Mouse (Mus musculus): Measurements from ENCODE around the gene Mcm9.

Gene Mcm9

DNA sequence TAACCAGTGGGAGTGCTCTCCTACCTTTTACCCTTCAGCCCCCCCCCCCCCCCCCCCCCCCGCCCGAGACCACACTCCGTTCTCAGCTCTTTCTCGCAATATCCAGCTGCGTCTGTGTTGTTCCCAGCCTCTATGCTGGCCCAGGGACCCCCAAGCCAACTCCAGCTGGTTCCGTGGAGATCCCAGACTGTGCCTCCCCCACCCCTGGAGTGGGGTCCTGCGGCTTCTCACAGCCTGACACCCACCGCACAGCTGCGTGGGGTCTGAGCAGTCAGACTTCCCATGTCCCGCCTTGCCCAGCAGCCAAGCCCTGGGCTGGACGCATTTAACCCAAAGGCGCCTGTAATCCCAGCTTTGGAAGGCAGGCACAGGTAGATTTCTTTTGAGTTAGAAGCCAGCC, 49.2 kb downstream of the Mcm9 start:
- in situ Hi-C loops (cut with MboI, MseI), result no loop called here

DNA sequence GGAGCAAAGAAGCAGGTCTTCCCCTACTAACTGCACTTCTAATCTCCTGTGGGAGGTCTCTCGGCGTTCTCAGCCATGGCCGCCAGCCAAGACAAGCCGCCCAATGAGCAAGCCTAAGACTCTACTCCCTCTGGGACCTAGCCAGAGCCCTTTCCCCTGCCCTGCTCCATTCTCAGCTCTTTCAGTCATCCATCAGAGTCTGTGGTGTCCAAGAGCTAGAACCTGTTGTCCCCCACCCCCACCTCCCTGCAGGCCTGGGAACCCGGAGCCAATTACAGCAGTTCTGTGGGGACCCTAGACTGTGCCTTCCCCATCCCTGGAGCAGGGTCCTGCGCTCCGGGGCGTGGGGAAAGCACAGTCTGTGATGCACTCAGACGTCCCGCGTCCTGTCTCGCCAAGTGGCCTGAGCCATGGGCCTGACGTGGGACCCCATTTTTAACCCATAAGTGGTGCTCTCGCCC, 49.6 kb downstream of the Mcm9 start:
- in situ Hi-C loops (cut with MboI, MseI), result no loop called here

DNA sequence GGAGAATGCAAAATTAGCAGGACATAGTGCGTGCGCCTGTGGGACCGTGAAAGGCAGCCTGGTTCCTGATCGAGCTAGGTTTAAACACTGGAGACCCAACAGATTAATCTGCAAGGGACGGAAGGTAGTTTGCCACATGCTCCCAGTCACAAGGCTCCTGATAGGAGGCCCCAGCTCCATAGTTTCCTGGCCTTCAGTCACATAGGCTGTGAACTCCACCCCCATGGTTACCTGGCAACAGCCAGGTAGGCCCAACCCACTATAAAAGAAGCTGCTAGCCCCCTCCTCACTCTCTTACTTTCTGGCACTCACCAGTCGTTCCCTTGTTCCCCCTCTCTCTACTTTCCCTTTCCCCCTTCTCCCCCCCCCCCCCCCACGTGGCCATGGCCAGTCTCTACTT, 50.1 kb downstream of the Mcm9 start:
- in situ Hi-C loops (cut with MboI, MseI), result no loop called here

DNA sequence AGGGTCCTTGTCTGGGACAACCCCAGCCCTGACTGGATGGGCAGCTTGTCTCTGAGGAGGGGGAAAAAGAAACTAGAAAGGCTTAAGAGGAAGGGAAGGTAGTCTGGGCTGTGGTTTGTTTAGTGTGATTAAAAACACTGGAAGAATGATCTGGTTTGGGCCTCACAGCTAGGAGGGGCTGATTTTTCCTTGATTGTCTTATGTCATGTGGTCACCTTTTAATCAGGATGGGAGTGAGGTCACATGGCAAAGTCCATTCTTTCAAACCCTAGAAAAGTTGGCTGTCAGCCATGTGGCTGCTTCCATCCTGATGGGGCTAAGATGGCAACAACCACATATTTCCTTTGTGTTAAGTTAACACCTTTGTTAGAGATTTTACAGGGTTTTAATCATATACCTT, 61.7 kb downstream of the Mcm9 start:
- in situ Hi-C loops (cut with MboI, MseI), result no loop called here

DNA sequence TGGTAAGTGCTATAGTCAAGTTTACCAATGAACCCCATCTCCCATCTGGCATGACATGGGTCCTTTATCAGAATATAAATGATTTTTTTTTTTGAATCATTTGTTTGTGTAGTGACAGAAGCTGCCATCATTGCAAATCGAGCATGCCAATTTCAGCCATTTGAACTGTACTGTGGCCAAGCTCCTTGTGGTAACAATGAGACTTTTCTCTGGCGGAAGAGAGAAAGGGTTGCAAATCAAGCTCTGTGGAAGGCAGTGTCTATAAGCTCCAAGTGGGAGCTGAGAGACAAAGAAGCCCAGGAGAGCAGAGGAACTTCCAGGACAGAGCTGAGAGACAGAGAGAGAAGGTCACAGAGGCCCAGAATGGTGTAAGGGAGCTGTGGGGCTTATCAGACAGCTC, 64.7 kb downstream of the Mcm9 start:
- in situ Hi-C loops (cut with MboI, MseI), result no loop called here

DNA sequence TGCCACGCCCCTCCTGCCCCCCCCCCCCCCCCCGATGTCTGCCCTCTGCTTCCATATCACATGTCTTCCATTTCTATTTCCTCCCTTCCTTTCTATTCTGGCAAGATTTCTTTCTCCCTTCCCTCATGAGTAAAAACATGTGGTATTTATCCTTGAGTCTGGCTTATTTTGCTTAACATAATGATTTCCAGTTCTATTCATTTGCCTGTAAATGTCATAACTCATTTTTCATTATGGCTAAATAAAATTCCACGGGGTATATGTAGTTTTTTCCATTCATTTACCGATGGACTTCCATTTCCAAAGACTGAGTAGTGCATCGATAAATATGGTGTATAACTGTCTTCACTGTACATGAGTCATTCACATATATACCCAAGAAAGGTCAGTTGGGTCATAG, 68.2 kb downstream of the Mcm9 start:
- in situ Hi-C loops (cut with MboI, MseI), result no loop called here

DNA sequence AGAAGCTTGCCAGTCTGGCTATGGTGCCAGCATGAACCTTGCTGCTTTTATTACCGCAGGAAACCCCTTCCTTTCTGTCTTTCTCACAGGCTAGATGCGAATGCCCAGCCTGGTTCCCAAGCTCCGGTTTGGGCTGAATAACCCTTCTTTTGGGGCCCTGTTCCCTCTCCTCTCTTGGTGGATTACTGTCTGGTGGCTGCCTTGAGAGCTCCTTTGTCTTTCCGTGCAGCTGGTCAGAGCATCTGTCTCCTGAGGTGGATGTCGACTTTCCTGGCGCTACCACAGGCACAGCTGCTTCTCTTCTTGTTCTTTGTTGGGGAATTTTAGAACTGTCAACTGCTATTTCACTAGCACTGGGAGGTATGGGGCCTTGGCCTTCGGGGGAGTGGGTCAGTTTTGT, 92.6 kb downstream of the Mcm9 start:
- in situ Hi-C loops (cut with MboI, MseI), result no loop called here

DNA sequence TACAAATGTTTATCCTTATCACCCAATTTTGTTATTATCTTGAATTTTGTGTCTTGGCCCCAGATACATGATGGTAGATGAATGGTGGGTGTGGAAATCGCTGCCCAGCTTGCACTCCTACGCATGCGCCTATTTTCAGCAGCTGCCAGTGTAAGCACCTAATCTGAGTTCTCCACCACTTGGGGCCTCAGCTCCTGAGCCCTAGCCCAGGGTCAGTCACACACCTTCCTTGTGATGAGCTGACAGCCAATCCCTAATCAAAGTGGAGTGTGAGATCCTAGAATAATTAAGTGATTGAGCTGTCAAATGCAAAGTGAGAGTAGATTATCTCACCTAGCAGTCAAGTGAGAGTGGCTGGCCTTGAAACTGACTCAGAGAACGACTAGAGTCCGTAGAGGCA, 97.9 kb downstream of the Mcm9 start:
- in situ Hi-C loops (cut with MboI, MseI), result no loop called here

DNA sequence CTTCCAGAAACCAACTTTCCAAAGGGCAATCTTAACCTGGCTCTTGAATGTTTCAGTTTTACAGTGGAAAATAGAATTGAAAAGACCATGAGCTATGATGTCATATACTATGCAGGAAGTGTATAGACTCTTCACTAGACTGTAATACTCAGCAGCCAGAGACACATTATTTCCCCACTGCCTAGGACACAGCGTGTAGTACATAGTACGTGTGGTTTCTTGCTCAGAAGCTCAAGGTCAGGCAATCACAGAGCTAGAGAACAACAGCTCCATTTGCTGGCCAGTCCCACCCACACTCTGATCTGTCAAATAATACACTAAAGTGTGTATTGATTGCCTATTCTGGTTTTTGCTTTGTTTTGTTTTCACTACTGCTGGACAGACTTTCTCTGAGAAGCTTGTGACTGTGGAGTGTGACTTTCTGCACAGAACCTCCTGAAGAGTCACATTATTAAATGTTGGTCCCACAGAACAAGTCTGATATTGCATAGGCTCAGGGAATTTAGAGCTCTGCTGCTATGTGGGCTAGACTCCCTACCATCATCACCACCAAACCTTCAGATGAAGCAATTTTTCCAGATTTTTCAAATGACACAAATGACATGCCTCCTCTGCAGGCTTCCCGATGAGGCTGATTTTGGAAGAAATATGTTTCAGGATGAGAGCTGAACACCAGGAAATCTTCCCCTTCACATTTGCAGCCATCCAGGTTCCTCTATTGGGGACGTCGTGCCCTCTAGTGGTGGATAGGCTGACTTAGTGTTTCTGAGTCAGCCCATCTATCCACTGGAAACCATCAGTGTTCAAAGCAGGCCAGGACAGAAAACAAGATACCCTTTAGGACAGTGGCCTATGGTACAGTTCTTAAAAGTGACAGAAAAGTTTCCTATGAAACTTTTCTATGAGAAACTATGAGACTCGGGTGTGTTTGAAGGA, 102.1 kb downstream of the Mcm9 start:
- in situ Hi-C loops (cut with MboI, MseI), result loop anchor here in 1 of 2 experiments (5.0 kb wide), 1 partner anchor 186 kb away; no protein-coding TSS in a partner anchor

DNA sequence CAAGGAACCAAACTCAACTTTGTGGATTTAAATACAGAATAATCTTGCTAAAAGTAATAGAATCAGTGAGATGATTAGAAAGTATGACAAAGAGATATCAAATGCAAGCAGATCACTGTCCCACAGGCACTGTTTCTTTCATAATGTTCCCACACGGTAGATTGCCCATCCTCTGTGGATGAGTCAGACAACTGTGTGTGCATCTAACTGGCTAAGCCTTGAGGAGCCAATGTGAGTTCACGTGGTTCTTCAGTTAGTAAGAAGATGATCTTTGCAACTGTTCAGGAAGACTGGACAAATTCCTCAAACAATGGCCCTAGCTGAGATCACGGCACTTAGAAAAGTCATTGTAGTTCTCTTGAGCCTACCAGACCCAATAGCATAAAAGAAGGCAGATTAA, 102.9 kb downstream of the Mcm9 start:
- in situ Hi-C loops (cut with MboI, MseI), result loop anchor here in 1 of 2 experiments (5.0 kb wide), 1 partner anchor 185 kb away; no protein-coding TSS in a partner anchor

DNA sequence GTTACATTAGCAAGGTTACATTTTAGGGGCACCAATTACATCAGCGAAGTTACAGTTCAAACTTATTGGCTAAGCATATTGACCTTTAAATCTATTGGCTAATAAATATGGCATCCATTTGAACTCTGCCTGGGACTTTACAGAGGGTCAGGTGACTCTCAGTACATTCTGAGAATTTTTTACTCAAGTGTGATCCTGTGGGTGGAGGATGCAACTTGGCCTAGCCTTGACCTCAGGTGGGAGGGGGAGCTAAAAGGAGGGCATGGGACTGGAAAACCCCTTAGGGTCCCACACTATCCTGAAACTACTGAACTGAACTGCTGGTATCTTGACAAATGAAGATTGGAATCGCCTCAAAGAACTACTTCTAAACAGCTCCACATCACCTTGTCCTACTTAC, 103.9 kb downstream of the Mcm9 start:
- in situ Hi-C loops (cut with MboI, MseI), result loop anchor here in 1 of 2 experiments (5.0 kb wide), 1 partner anchor 184 kb away; no protein-coding TSS in a partner anchor

DNA sequence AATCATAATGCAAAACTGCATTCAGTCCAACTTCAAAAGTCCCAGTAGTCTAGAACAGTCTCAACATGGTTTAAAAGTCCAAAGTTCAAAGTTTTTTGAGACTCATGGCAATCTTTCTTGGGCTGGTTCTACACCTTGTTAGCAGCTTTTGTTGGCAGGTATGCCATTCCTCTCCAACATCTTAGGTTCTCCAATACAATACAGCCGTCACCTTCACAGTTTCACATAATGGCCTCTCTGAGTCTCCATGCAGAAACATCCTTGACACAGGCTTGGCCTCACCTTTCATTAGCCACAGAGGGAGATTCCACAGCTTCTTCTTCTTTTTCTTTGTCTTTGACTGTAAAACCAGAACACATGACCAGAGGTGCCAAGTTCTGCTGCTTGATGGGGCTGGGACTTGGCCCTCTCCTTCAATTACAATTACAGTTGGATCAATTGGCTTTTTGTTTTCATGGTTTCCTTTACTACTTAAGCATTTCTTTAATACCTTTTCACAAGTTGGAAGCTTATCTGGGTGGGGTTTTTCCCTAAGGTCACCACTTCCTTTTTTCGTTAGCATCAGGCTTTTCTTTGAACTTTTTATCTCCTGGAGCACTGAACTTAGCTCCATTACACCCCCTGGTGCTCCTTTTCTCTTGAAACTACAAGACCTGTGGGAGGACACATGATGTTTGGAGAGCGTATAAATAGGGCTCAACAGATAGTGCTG, 104.8 kb downstream of the Mcm9 start:
- in situ Hi-C loops (cut with MboI, MseI), result loop anchor here in 1 of 2 experiments (5.0 kb wide), 1 partner anchor 183 kb away; no protein-coding TSS in a partner anchor

DNA sequence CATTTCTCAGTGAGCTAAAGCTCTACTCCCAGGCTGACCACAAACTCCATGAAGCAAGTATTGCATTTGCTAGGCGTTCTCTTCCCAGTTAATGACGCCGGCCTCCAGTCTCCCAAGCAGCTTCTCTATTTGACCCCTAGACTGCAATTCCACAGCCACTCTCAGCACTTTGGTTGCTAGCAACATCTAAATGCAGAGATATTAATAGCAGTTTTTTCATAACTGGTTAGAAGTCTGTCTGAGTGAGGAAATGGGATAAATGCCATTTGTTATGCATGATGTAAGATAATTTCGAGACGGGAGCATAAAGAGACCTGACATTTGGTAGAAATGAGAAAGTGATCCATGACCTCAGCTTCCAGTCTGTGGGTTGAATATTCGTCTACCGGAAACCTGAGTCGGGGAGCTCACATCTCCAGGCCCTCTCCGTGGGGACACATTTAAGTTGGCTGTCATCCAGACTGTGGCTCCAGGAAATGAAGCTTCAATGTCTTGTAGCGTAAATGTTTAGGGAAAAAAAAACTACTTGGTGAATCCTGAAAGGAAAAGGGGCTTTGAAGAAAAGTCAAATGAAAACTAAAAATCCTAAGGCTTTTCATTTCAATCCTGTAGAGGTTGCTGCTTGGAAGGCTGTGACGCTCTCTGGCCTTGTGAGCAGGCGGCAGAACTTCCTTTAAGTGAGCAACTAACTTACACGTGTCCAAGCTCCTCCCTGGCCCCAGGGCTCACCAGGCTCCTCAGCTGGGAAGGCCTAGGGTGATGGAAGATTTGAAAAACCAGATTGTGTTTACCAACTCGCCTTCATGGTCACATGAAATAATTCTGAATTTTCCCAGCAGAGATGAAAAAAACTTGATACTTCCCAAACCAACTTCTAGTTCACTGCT, 110.9 kb downstream of the Mcm9 start:
- in situ Hi-C loops (cut with MboI, MseI), result no loop called here

DNA sequence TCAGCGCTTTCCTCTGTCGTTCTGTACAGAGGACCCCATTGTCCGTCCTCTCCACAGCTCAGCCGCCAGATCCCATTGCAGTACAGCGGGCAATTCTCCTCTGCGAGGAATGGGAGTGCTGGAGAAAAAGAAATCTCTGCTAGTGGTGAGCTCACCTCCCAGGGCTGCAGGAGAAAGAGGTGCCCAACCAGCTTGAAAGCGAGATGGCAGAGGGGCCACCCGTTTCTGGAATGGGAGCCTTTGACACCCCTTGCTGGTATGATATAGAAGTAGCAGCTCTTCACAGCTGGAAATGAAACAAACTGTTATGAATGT, 111.7 kb downstream of the Mcm9 start:
- in situ Hi-C loops (cut with MboI, MseI), result no loop called here

DNA sequence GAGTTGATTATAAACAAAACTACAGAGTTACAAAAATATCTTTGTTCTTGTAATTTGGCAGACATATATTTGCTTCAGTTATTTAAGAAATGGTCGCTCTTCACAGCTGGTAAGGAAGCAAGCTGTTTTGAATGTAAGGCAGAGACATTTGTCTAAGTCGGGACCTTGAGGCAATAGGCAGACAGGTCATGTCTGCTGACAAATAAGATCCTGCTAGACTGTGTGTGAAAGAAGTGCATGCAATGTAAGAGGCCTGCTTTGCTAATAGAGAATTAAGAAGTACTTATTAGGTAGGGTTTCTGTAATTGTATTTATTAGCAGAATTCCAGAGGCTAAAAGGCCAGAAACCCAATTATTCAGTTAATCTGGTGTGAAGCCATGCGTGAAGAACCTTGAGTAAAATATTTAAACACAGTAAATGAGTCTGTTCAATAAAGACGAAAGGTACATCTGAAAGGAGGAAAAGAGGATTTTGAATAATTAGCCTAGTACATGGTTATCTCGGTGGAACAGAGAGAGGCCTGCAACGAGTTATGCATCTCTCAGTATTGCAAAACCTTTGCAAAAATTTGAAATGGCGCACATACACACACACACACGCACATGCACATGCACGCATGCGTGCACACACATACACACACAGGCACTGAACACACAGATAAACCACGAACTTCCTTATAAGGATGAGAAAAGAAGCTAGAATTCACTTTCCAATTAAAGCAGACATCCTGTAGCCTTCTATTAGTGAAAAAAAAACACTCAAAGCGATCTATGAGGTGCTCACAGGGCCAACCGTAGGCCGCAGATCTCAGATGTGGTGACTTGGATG, 112.3 kb downstream of the Mcm9 start:
- in situ Hi-C loops (cut with MboI, MseI), result no loop called here

DNA sequence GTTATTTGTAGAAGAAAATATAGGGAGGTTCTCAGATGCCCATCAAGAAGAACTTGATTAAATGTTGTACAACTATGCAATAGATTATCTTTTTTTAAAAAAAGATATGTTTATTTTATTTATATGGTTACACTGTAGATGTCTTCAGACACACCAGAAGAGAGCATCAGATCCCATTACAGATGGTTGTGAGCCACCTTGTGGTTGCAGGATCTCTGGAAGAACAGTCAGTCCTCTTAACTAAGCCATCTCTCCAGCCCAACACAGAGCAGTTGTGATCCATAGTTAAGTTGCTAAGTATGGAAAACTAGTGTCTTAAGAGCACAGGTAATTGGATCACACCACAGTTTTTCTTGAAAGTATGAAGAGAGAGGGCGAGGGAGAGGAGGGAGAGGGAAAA, 117.7 kb downstream of the Mcm9 start:
- in situ Hi-C loops (cut with MboI, MseI), result no loop called here

DNA sequence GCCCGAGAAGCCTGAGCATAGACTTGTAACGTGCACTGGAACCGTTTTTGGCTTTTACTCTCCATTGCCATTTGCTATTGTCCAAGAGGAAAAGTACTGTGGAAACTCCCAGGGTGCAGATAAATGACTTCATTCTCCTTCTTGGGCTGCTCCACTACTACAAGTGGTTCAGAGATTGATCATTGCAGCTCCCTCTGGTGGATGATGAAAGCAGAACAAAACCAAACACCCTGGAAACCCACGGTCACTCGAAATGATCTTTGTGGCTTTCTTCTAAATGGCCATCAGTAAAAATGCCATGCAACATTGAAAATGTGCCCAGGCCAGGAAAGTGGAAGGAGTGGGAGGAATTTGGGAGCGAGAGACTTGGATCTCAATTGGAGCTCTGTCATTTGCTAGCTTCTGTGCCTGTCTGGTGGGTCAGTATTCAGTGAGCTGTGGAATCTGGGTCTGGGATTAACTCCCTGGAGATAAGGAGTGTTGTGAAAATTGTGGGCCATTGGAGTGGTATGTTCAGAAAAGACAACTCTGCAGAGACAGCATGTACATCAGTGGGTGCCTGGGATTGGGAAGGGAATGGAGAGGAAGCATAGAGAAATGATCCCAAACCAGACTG, 121.0 kb downstream of the Mcm9 start:
- in situ Hi-C loops (cut with MboI, MseI), result loop anchor here in 1 of 2 experiments (5.0 kb wide), 1 partner anchor 162 kb away; no protein-coding TSS in a partner anchor

DNA sequence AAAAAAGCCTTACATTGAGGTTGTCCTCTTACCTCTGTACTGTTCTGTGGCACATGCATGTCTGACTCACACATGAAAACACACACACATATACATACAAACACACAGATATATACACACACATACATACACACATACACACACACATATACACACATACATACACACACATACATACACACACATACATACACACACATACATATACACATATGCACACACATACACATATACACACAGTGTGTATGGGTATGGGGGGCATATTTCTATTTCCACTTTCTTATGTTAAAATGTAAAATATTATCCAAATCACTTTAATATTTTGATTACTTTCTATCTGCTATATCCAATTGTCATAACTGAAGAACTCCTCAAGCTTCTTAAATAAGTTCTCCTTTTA, 121.6 kb downstream of the Mcm9 start:
- in situ Hi-C loops (cut with MboI, MseI), result loop anchor here in 1 of 2 experiments (5.0 kb wide), 1 partner anchor 161 kb away; no protein-coding TSS in a partner anchor

DNA sequence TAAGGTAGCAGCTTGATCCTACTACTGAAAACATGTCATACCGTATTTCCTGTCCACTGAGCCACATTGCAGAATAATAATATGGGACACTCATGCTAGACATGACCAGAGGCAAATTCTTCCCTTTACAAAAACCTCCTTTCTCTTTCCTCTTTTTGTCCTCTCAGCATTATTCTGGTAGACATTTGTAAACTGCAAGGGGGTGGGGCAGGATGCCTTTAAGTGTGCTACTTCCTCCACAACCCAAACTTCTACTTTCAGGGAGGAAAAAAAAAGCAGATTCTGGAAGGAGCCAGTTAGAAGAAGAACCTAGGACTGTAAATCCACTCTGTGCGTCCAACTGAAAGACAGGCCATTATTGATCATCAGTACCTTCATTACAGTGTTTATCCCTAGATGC, 124.7 kb downstream of the Mcm9 start:
- in situ Hi-C loops (cut with MboI, MseI), result loop anchor here in 1 of 2 experiments (5.0 kb wide), 1 partner anchor 158 kb away; no protein-coding TSS in a partner anchor

DNA sequence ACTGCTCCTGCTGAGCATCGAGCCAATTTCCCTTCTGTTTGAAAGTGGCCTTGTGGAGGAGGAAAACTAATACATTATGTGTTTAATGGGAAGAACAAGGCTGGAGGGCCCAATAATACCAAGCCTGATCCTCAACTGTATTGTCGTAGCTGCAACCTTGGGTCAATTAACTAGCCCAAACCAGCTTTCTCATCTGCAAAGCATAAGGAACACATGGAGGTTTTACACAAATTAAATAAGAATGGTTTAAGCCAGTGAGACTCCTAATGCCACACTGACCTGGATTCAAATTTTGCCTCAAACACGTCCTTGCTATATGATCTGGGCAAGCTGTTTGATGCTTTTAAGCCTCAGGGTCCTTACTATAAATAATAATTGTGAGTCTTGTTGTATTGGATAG, 125.2 kb downstream of the Mcm9 start:
- in situ Hi-C loops (cut with MboI, MseI), result loop anchor here in 1 of 2 experiments (5.0 kb wide), 1 partner anchor 158 kb away; no protein-coding TSS in a partner anchor

Measured in T-helper 17 cell (primary cell).